Comparison of ENCODE assay signal across 8 mouse cellular contexts in the genomic region with DNA sequence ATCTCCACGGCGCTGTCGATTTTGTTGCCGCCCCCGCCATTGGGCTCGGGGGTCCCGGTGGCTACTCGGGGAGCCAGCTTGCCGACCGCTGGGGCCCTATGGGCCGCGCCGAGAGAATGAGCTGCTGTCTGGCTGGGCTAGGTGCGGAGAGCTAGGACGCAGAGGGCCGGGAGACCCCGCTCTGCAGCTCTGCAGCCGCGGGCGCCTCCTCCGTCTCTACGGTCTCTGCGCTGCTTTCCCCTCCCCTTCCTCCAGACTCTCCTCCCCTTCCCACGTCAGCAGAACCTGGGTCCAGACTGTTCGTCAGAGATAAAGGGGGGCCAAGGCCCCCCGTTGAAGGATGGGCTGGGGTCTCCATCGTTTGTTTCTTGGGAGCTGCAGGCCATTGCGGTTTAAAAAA. TPM values are rescaled to one million over a fixed set of nuclear protein-coding genes. Genes with fewer than 3 reads are reported as not detected.
DNase-seq lines count a peak whose midpoint lies in the region; ATAC-seq and TF ChIP-seq lines count a peak whose summit lies in the region.

Gene Slc22a17 (minus strand): TSS at position 247 of the 400 bp plus-strand sequence.

- DNase-seq in NIH3T3 (ENCODE audit: low read depth) = peak; percentile 66
- DNase-seq in cerebellum, adult 2 months = peak; percentile 83 to 84
- DNase-seq in forelimb bud, embryonic 11.5 days (ENCODE audit: low read depth, low spot score) = peak; percentile 86
- peak; percentile 68 for DNase-seq in heart, postnatal 4 days
- DNase-seq in layer of hippocampus, adult 11-12 months (ENCODE audit: low spot score) = peak; percentile 82
- peak; percentile 72 for DNase-seq in testis, postnatal 14 days (ENCODE audit: low spot score)

- H3K9me3 ChIP-seq in liver, embryonic 15.5 days (replicated peaks) = no peaks in the 10 kb centered on the region
- H3K9me3 ChIP-seq in neural tube, embryonic 13.5 days = no peaks in the 10 kb centered on the region

- no peaks in the 10 kb centered on the region for H3K36me3 ChIP-seq in liver, embryonic 15.5 days (replicated peaks)
- H3K36me3 ChIP-seq in neural tube, embryonic 13.5 days = peaks cover 43% of the 10 kb centered on the region

- peak within 1 kb of the TSS; percentile 89 for H3K27ac ChIP-seq in cerebellum, adult 2 months (ENCODE audit: insufficient read depth, low read length)
- H3K27ac ChIP-seq in liver, embryonic 15.5 days (replicated peaks) = no peak within 1 kb of the TSS
- peak within 1 kb of the TSS; percentile 94 for H3K27ac ChIP-seq in neural tube, embryonic 13.5 days (replicated peaks)

- TF ChIP-seq CTCF in cerebellum, adult 2 months (IDR thresholded peaks at IDR 0.05; ENCODE audit: borderline replicate concordance, insufficient read depth, low read depth, low read length) = no peak

- peak within 1 kb of the TSS; percentile 86 for H3K4me3 ChIP-seq in cerebellum, adult 2 months (replicated peaks; ENCODE audit: insufficient read depth, low read depth, low read length)
- peak within 1 kb of the TSS; percentile 57 for H3K4me3 ChIP-seq in liver, embryonic 15.5 days (replicated peaks)
- peak within 1 kb of the TSS; percentile 87 for H3K4me3 ChIP-seq in neural tube, embryonic 13.5 days

- 1% methylated on average over 28 of the region's 28 CpGs for WGBS in cerebellum, adult 2 months
- under 1% methylated on average over 28 of the region's 28 CpGs for WGBS in liver, embryonic 15.5 days (ENCODE audit: insufficient replicate concordance)
- 0% methylated on average over 27 of the region's 28 CpGs for WGBS in neural tube, embryonic 13.5 days

- H3K4me2 ChIP-seq in liver, embryonic 15.5 days = peak within 1 kb of the TSS; percentile 73
- H3K4me2 ChIP-seq in neural tube, embryonic 13.5 days = peak within 1 kb of the TSS; percentile 96

- peak; percentile 92 for TF ChIP-seq POLR2A in cerebellum, adult 2 months (IDR thresholded peaks at IDR 0.05; ENCODE audit: borderline replicate concordance, insufficient read depth, low read length)

- peak within 1 kb of the TSS; percentile 35 for H3K9ac ChIP-seq in liver, embryonic 15.5 days
- peak within 1 kb of the TSS; percentile 99 for H3K9ac ChIP-seq in neural tube, embryonic 13.5 days

- H3K4me1 ChIP-seq in cerebellum, adult 2 months (ENCODE audit: control insufficient read depth, insufficient read depth, low read length) = peaks cover 7% of the 10 kb centered on the region
- H3K4me1 ChIP-seq in liver, embryonic 15.5 days (replicated peaks) = peaks cover 3% of the 10 kb centered on the region
- H3K4me1 ChIP-seq in neural tube, embryonic 13.5 days (replicated peaks) = peaks cover 54% of the 10 kb centered on the region

- ATAC-seq in liver, embryonic 15.5 days (ENCODE audit: insufficient read depth) = no peak
- ATAC-seq in neural tube, embryonic 13.5 days (ENCODE audit: low read depth) = peak; percentile 96

- H3K27me3 ChIP-seq in cerebellum, adult 2 months (ENCODE audit: control insufficient read depth, insufficient read depth, low read length) = no peaks in the 10 kb centered on the region
- H3K27me3 ChIP-seq in liver, embryonic 15.5 days = peaks cover 73% of the 10 kb centered on the region
- no peaks in the 10 kb centered on the region for H3K27me3 ChIP-seq in neural tube, embryonic 13.5 days

RNA-seq across cellular contexts. Expression of gene Slc22a17, which starts in this region (rescaled TPM):
- 687 and 690 TPM in 2 replicates for polyA plus RNA-seq in cerebellum, adult 2 months (2012; rRNA removed)
- 10 to 100 TPM; 24.8 to 25.2 TPM for total RNA-seq in heart, postnatal 4 days (2021)
- polyA plus RNA-seq in liver, embryonic 15.5 days (2015; fragmentation: Nextera tagmentation; extraction: Ambion mirVana) = 2.2 TPM in 2 replicates
- 153 TPM in 2 replicates for polyA plus RNA-seq in neural tube, embryonic 13.5 days (2015; fragmentation: Nextera tagmentation; extraction: Ambion mirVana)

Comparison
In these comparisons a context has a peak if more than half of its experiments do, and no peak if none do; other contexts are left out.
1. RNA of gene Slc22a17 (polyA plus RNA-seq): 687 to 690 TPM in cerebellum, adult 2 months and 153 TPM in neural tube, embryonic 13.5 days; 2.2 TPM in liver, embryonic 15.5 days; every median in the first group is over 10 times any median in the second.
2. Peak in every context shown above with its lines, with median percentiles within 50 percentile points of each other: DNase-seq and H3K4me3 ChIP-seq.